Mouse (Mus musculus) CH12F3 (cell line): ENCODE results near the gene 1700008O03Rik.

Experiments
- in situ Hi-C: fragments of 300-500 bp; cut with MboI; formaldehyde crosslinking; loops from 2 replicates; pipeline ENCODE4 v1.14.3; 2020; ENCODE audit warnings: low sequenced_read_pairs

1700008O03Rik gene

DNA sequence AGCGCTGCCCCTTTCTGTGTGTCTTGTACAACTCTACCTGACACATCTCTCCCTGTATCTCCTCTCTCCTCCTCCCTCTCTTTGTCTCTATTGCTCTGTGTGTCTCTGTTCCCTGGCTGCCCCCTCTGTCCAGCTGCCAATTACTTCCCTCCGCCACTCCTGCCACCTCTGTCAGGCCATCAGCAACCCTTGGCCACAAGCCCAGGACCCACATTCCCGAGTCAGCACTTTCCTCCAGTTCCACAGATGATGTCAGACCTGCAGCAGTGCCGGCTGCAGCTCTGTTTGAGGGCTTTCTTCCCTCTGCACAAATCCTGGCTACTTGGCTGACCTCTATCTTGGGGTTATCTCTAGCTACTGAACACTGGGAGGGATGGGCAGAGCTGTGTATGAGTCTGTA is 7.3 kb downstream of the 1700008O03Rik start:
- in situ Hi-C loops, result no loop called here

DNA sequence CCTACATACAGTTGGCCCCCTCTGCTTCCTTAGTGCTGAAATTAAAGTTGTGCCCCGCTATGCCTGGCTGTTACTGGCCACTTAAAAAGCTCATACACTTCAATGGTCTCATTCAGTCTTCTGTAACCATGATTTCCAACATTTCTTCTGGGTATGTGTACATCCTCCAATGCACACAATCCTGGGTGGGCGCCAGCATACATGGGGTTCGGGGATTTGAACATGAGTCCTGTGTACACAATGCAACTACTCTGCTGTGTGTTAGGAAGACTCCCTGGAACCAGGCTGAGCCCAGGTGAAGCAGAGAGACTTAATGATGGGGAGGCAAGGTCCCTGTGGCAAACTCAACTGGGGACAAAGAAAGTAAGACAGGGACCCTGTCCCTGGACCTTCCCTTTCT is 9.8 kb downstream of the 1700008O03Rik start:
- in situ Hi-C loops, result no loop called here

DNA sequence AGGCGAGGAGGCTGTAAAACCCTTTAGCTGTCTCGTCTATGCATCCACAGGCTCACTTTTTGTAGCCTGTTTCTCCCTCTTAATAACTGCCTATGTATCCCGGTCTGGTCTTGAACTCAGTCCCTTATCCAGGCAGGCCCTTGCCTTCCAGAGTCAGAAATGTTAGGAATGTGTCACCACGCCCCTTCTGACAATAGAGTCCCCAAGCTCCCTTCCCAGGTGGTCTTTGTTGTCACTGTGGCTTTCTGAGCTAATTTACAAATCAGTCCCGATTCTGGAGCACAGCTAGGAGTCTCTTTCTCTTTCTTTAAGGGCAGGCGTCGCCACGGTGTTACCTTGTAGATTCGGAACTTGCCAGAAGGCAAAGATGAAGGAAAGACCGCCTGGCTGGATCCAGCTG is 10.4 kb downstream of the 1700008O03Rik start:
- in situ Hi-C loops, result no loop called here

DNA sequence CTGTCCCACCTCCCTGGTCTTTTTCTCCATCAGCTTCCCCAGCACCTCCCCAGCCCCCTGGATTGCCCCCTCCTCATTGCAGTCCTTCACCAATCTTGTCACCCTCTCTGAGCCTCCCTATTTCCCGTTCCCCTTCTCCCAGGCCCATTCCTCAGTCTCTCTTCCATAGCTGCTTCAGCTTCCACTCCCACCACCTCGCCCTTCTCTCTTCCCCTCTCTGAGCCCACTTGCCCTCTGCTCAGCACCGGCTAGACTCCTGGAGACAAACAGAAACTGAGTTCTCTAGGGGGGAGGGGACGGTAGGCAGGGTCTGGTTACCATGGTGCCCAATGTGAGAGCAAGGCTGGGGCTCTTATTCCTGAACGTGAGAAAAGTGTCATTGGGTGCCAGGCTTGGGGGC is 10.9 kb downstream of the 1700008O03Rik start:
- in situ Hi-C loops, result no loop called here

DNA sequence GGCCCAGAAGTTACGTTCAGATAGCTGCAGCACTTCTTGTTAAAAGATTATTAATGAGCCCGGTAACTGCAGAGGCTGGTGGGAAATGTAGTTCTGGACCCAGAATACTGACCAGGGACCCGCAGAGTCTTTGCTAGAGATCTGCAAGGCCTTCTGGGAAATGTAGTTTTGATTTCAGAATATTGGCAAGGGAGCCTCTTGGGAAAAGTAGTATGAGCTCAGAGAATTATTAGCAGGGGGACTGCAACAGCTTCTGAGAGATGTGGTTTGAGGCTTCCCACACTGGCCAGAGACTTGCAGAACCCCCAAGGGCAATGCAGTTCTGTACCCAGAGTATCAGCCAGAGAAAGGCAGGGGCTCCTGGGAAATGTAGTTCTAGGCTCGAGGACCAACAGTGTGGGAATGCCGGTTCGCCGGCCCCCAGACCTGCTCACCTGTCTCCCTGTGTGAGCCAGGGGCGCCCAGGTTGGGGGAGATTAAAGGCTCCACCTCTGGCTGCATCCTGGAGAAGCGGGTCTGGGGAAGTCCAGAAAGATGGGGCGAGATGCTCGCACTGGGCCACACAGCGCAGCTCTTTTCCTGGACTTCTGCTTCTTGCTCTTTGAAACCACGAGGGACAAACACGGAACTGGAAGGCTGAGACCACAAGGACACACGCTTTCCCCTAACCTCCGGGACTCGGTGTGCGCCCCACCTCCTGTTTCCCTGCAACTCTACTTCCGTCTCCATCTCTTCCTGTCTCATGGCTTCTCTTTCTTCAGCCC is 11.5 kb downstream of the 1700008O03Rik start:
- in situ Hi-C loops, result no loop called here

DNA sequence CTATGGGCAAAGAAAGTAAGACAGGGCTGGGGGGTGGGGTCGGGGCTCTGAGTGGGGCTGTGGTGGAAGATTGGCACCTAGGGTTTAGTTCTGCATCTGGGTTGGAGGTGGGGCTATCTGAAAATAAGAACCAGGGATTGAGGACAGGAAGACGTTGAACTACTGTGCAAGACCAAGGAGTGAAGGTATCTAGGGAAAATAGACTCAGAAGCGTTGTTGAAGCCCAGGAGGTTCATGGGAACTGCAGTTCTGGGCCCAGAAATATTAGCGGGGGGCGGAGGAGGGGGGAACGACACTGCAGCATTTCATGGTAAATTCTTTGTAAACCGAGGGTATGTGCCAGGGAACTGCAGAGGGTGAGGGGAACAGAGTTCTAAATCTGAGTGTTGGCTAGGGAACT is 12.2 kb downstream of the 1700008O03Rik start:
- in situ Hi-C loops, result no loop called here

DNA sequence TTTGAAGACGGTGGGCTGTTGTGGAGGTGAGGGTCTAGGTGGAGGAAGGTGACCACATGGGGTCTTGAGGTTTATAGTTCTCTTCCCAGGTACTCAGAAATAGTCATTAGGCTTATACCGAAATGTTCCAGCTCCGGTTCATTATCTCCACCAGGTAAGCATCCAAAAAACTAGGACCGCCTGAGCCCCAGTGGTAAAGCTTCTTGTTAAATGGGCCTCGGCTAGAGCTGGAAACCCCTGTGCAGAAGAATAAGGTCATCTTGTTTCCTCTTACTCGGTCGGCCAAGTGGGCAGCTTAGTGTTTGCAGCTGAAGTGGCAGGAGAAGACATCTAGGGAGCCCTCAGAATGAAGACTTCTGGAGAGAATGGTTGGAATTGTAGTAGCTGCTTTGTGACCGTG is 12.9 kb downstream of the 1700008O03Rik start:
- in situ Hi-C loops, result no loop called here

DNA sequence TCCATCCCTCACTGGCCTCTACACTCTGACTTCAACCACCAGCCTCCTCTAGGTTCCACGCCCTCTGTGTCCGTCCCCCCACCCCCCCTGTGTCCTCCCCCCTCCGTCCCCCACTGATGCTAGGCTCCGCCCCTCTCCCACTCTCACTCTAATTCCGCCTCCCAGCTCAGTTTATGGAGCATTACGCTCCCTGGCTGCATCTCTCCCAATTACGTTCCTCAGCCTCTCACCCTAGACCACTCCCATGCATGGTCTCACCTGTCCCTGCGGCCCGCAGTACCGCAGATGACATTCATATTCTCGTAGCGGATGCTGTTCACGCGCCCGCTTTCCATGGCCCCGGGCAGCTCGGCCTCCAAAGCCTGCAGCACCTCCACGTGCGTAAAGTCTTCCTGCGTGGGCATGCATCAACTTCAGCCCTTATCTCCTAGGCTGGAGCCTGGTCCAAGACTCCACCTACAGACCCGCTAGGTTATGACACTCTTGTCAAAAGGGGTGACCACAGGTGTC is 24.8 kb downstream of the 1700008O03Rik start:
- in situ Hi-C loops, result loop anchor here (10.0 kb wide), 1 partner anchor 64 kb away; the partner anchor contains the start of gene Lrrc4b

DNA sequence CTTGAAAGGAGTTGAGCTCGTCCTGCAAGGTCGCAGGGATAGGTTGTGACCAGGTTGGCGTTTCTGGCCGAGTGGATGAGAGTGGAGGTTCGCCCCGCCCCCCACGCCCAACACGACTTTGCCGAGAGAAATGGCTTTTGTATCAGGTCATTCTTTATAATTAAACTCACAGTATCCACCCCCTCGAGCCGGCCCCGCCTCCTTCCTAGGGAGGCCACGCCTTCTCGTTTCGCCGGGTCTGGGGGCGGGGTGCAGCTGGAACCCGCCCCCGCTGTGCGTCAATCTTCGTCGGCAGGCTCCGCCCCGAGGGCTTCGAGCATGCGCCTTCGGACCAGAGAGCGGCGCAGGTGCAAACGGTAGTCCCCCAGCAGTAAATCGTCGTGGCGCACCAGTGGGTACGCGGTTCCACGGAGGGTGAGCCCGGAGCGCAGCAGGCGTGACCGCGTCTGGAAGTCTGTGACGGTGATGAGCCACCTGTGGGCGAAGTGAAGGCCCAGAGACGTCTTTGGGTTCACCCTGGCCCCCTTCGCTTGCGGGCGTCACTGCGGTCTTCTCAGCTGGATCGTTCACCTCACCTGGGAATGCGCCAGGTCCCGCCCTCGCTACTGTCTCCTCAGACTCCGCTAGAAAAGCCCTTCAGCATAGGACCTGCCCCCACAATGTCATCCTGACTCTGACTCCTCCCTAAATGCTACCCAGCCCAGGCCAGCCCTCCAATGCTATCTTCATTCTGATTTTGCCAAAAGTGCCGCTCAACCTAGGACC is 25.5 kb downstream of the 1700008O03Rik start:
- in situ Hi-C loops, result loop anchor here (10.0 kb wide), 2 partner anchors 65 to 95 kb away; partner anchors contain the start of genes Gm15517 and Lrrc4b

DNA sequence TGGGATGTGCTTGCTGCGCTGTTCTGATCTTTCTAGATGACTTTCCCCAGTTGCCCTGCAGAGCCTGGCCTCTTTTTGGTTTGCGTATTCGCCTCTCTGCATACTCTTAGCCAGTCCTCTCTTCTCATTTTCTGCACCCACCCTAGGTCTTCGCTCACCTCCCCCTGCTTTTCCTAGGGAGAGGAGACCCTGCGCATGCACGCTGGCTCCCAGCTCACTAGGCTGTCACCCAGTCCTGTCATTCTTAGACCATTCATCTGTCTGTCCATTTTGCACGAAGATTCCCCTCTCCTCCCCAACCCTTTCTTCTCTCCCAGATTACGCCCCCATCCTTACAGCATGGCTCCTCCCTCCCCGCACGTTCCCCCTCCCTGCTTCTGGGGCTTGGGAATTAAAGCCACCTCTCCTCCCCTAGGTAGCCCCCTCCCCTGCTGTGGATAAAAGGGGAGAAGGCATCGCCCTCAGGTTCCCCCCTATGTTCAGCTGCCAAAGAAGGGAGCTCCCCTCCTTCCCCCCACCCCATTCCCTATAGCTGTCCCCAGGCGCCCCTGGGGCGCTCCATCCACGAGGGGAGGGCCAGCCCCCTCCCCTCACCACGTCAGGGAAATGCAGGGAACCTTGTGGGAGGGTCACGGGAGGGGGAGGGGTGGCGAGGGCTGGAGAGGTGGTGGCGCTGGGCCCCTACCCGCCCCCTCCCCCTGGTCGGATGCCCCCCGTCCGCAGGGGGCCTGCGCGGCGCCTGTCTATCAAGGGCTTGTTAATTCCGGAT is 26.6 kb downstream of the 1700008O03Rik start:
- in situ Hi-C loops, result loop anchor here (10.0 kb wide), 1 partner anchor 94 kb away; the partner anchor contains the start of gene Gm15517

DNA sequence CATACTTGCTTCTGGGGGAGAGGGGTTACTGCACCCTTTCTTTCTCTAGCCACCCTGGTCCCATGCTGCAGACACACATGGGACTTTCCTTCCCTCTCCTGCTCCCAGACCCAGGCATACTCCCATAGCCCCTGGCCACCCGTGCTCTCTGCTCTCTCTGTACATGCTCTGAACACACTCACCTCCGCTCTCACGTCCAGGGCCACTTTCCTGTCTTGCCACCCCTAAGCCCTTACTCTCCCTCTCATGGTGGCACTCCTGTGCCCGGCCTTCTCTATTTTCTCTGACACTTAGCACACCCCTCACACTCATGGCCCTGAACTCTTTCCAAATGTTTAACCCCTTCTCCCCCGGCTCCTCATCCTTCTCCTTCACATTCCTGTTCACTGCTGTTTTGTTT is 27.6 kb downstream of the 1700008O03Rik start:
- in situ Hi-C loops, result loop anchor here (10.0 kb wide), 1 partner anchor 93 kb away; the partner anchor contains the start of gene Gm15517

DNA sequence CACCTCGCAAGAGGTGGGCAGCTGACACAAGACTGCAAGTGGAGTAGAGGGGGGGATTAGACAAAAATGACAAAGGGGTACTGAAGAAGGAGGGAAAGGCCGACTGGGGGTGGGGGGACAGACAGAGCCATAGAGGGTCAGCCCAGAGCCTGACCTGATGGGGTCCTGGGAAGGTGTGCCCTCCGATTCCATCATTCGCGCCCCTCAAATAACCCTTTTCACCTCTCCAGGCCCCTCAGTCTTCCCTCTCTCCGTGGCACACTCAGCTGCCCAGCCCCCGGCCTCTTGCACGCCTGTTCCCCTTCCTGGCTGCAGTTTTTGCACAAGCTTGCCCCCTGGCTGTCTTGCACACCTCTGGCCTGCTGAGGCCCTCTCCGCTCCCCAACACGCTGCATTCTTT is 28.1 kb downstream of the 1700008O03Rik start:
- in situ Hi-C loops, result loop anchor here (10.0 kb wide), 1 partner anchor 93 kb away; the partner anchor contains the start of gene Gm15517

DNA sequence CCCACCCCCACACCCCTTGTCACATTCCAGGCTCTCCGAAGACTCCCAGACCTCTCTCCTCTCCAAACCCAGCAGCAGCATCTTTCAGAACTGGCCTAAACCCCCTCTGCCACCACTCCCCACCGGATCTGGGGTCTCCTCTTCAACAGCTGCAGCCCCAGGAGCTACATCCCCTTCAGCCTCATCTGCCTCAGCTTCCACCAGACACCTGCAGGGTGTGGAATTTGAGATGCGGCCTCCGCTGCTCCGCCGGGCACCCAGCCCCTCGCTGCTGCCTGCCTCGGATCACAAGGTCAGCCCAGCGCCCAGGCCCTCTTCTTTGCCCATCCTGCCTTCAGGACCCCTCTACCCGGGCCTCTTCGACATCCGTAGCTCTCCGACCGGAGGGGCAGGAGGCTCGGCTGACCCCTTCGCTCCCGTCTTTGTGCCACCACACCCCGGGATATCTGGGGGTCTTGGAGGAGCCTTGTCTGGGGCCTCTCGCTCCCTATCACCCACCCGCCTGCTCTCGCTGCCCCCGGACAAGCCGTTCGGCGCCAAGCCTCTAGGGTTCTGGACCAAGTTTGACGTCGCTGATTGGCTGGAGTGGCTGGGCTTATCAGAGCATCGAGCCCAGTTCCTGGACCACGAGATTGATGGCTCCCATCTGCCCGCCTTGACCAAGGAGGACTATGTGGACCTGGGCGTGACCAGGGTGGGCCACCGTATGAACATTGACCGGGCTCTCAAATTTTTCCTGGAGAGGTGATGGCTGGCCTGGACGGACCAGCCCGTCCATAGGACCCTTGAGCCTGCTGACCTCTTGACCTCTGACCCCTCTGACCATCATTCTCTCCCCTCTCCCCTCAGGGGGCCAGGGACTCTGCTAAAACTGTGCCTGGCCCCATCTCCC is 28.8 kb downstream of the 1700008O03Rik start:
- in situ Hi-C loops, result loop anchor here (10.0 kb wide), 1 partner anchor 92 kb away; the partner anchor contains the start of gene Gm15517

DNA sequence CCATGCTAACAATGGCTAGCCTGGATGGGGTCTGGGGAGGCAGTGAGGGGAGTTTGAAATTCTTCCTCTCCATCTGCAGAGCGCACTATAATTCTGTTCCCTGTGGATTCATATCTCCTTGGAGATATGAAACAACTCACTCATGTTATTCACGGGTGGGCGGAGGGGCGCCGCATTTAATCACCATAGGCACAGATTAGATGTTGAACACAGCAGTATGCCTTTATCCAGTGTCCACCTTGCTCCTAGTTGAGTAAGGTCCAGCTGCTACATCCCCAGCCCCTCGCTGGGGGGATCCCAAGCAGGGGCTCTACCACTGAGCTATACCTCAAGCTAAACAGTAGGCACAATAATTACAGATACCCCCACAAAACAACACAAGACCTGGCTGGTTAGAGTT is 30.2 kb downstream of the 1700008O03Rik start:
- in situ Hi-C loops, result loop anchor here (10.0 kb wide), 1 partner anchor 91 kb away; the partner anchor contains the start of gene Gm15517

DNA sequence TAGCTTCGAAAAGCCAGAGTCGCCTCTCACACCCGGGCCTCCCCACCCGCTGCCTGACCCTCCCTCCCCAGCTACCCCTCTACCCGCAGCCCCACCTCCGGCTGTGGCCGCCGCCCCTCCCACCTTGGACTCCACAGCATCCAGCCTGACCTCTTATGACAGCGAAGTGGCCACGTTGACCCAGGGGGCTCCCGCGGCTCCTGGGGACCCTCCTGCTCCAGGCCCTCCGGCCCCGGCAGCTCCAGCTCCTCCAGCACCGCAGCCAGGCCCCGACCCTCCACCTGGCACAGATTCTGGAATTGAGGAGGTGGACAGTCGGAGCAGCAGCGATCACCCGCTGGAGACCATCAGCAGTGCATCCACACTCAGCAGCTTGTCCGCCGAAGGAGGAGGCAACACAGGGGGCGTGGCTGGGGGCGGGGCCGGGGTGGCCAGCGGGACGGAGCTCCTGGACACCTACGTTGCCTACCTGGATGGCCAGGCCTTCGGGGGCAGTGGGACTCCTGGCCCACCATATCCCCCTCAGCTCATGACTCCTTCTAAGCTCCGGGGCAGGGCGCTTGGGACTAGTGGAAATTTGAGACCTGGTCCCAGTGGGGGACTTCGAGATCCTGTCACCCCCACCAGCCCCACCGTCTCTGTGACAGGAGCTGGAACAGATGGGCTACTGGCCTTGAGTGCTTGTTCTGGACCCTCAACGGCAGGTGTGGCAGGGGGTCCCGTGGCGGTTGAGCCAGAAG is 31.8 kb downstream of the 1700008O03Rik start:
- in situ Hi-C loops, result loop anchor here (10.0 kb wide), 1 partner anchor 89 kb away; the partner anchor contains the start of gene Gm15517

DNA sequence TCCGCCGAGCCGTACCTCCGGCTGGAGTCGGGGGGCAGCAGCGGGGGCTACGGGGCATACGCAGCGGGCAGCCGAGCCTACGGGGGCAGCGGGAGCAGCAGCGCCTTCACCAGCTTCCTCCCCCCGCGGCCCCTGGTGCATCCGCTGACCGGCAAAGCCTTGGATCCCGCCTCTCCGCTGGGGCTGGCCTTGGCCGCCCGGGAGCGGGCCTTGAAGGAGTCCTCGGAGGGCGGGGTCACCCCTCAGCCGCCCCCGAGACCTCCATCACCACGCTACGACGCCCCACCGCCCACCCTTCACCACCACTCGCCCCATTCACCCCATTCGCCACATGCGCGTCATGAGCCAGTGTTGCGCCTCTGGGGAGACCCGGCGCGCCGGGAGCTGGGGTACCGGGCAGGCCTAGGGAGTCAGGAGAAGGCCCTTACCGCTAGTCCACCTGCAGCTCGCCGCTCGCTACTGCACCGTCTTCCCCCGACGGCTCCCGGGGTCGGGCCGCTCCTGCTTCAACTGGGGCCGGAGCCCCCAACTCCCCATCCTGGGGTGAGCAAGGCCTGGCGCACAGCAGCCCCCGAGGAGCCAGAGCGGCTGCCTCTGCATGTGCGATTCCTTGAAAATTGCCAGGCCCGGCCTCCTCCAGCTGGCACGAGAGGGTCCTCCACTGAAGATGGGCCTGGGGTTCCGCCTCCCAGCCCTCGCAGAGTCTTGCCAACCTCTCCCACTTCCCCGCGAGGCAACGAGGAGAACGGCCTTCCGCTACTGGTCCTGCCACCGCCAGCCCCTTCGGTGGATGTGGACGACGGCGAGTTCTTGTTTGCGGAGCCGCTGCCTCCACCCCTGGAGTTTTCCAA is 32.6 kb downstream of the 1700008O03Rik start:
- in situ Hi-C loops, result loop anchor here (10.0 kb wide), 1 partner anchor 88 kb away; the partner anchor contains the start of gene Gm15517

DNA sequence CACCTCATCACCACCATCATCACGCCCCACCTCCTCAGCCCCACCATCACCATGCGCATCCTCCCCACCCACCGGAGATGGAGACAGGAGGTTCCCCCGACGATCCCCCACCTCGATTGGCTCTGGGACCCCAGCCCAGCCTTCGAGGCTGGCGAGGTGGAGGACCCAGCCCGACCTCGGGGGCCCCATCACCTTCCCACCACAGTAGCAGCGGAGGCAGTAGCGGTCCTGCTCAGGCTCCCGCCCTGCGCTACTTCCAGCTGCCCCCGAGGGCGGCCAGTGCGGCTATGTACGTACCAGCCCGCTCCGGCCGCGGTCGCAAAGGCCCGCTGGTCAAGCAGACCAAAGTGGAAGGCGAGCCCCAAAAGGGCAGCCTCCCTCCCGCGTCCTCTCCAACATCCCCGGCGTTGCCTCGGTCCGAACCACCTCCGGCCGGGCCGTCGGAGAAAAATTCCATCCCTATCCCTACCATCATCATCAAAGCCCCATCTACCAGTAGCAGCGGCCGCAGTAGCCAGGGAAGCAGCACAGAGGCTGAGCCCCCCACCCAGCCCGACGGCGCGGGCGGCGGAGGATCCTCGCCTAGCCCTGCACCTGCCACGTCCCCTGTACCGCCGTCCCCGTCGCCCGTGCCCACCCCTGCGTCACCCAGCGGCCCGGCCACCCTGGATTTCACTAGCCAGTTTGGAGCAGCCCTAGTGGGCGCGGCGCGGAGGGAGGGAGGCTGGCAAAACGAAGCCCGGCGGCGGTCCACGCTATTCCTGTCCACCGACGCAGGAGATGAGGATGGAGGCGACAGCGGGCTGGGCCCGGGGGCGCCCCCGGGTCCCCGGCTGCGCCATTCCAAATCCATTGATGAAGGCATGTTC is 33.5 kb downstream of the 1700008O03Rik start:
- in situ Hi-C loops, result loop anchor here (10.0 kb wide), 1 partner anchor 87 kb away; the partner anchor contains the start of gene Gm15517
